Mouse (Mus musculus) cortical plate, adult 2 months (tissue): ENCODE data around the gene Sbp. TPM values are rescaled to one million over a fixed set of nuclear protein-coding genes. Genes with fewer than 3 reads are reported as not detected.

Source experiments
- H3K27ac ChIP-seq: fragments of 200-500 bp; 2 replicates; pipeline ENCODE4 v1.5.1; 2012; ENCODE audit warnings: low read length, control low read depth, inconsistent platforms; ENCODE audit not compliant: insufficient read depth
- H3K4me1 ChIP-seq: fragments of 200-500 bp; 2 replicates; pipeline ENCODE4 v1.6.1; 2011; ENCODE audit warnings: low read length; ENCODE audit not compliant: control insufficient read depth, insufficient read depth
- H3K4me3 ChIP-seq: fragments of 200-500 bp; 2 replicates; pipeline ENCODE4 v1.5.1; 2011; ENCODE audit warnings: mild to moderate bottlenecking, low read length, control low read depth; ENCODE audit not compliant: insufficient read depth
- CTCF ChIP-seq: fragments of 200-500 bp; IDR thresholded peaks from 2 replicates; pipeline ENCODE4 v1.5.1; 2011; ENCODE audit warnings: mild to moderate bottlenecking, control low read depth, low read length; ENCODE audit not compliant: insufficient read depth; ENCODE audit errors: extremely low read depth
- POLR2A ChIP-seq: fragments of 200-500 bp; IDR thresholded peaks from 2 replicates; pipeline ENCODE4 v1.6.1; 2011; ENCODE audit warnings: mild to moderate bottlenecking, low read length, control low read depth; ENCODE audit not compliant: insufficient read depth; ENCODE audit errors: extremely low read depth
- polyA plus RNA-seq: library from polyadenylated mRNA; depleted of rRNA; stranded (reverse); fragments of >200 nt; gene quantifications from 2 replicates; pipeline ENCODE4 v1.2.3, GENCODE M21; 2012; rRNA removed

The Sbp gene
- polyA plus RNA-seq, 1 experiment, result not detected

- TF ChIP-seq CTCF (no peak), POLR2A (no peak)
- Histone ChIP-seq H3K4me3 (no peak overlapping the region), H3K27ac (no peak overlapping the region), H3K4me1 (peaks cover 3% of the 10 kb centered on the region; the same call in 1 of the 2 replicates)
Observed at GRCm38 (mm10) chr17:23982912-23983311, 41.4 kb downstream of the Sbp start.

GRCm38 (mm10) chr17:23984989-23985388 is 43.5 kb downstream of the Sbp start:
- Histone ChIP-seq H3K27ac (no peak overlapping the region), H3K4me3 (no peak overlapping the region)

GRCm38 (mm10) chr17:23989802-23990201 is 48.3 kb downstream of the Sbp start:
- 0 out of 2 replicates have a peak, but pooled peaks cover 3% of the 10 kb centered on the region for H3K4me1 ChIP-seq
- no peak overlapping the region for H3K27ac ChIP-seq
- H3K4me3 ChIP-seq, result no peak overlapping the region
- TF ChIP-seq CTCF (no peak), POLR2A (no peak)

More at GRCm38 (mm10) chr17:23984989-23985388, 43.5 kb downstream of the Sbp start:
- TF ChIP-seq POLR2A (no peak), CTCF (no peak)
- peaks cover 3% of the 10 kb centered on the region; the same call in 1 of the 2 replicates for H3K4me1 ChIP-seq

- Histone ChIP-seq H3K4me3 (no peak overlapping the region), H3K27ac (no peak overlapping the region), H3K4me1 (0 out of 2 replicates have a peak, but pooled peaks cover 3% of the 10 kb centered on the region)
- no peak for TF ChIP-seq CTCF
- no peak for TF ChIP-seq POLR2A
Observed at GRCm38 (mm10) chr17:23992789-23993553, 51.5 kb downstream of the Sbp start.

GRCm38 (mm10) chr17:23993559-23994428 is 52.3 kb downstream of the Sbp start:
- H3K4me3 ChIP-seq, result 0 out of 2 replicates have a peak overlapping the region, but pooled peaks have one; percentile 4
- 0 out of 2 replicates have a peak, but pooled peaks cover 3% of the 10 kb centered on the region for H3K4me1 ChIP-seq
- no peak overlapping the region for H3K27ac ChIP-seq
- TF ChIP-seq POLR2A (no peak), CTCF (peak; percentile 60)

GRCm38 (mm10) chr17:23994667-23995066 is 53.2 kb downstream of the Sbp start:
- Histone ChIP-seq H3K4me3 (no peak overlapping the region), H3K4me1 (0 out of 2 replicates have a peak, but pooled peaks cover 3% of the 10 kb centered on the region), H3K27ac (peak overlapping the region; percentile 30; the same call in 1 of the 2 replicates)
- TF ChIP-seq CTCF, result no peak
- no peak for TF ChIP-seq POLR2A

Other genes with a start within 250 kb of the Sbp start
- gene 1520401A03Rik, start 218.9 kb upstream of the Sbp start, polyA plus RNA-seq, result 0.21 TPM in 2 replicates
- gene Pkmyt1, start 215.3 kb upstream of the Sbp start, polyA plus RNA-seq, result 10.3 and 10.6 TPM in 2 replicates
- gene Paqr4, start 200.8 kb upstream of the Sbp start, polyA plus RNA-seq, result 61.8 and 65.7 TPM in 2 replicates
- 0.85 and 0.96 TPM in 2 replicates for gene Kremen2, start 195.8 kb upstream of the Sbp start, polyA plus RNA-seq
- 257 and 259 TPM in 2 replicates for gene Flywch1, start 170.1 kb upstream of the Sbp start, polyA plus RNA-seq
- gene Flywch2, start 155.6 kb upstream of the Sbp start, polyA plus RNA-seq, result 27.2 and 28.8 TPM in 2 replicates
- gene Srrm2, start 151.1 kb upstream of the Sbp start, polyA plus RNA-seq, result 640 and 696 TPM in 2 replicates
- gene Elob, start 112.5 kb upstream of the Sbp start, polyA plus RNA-seq, result 547 and 628 TPM in 2 replicates
- not detected in 2 replicates for gene Prss33, start 105.6 kb upstream of the Sbp start, polyA plus RNA-seq
- gene Prss32, start 97.8 kb upstream of the Sbp start, polyA plus RNA-seq, result not detected in 2 replicates
- gene Prss41, start 97.5 kb upstream of the Sbp start, polyA plus RNA-seq, result 0.23 and 0.29 TPM in 2 replicates
- not detected in 2 replicates for gene Prss21, start 73.6 kb upstream of the Sbp start, polyA plus RNA-seq
- not detected in 2 replicates for gene Dcpp1, start 60.8 kb upstream of the Sbp start, polyA plus RNA-seq
- not detected in 2 replicates for gene Dcpp2, start 60.8 kb upstream of the Sbp start, polyA plus RNA-seq
- gene Dcpp3, start 24.2 kb upstream of the Sbp start, polyA plus RNA-seq, result not detected in 2 replicates
- gene Sbpl, start 13.6 kb downstream of the Sbp start, polyA plus RNA-seq, result not detected in 2 replicates
- gene Prss30, start 38.9 kb downstream of the Sbp start, polyA plus RNA-seq, result 0.46 and 0.47 TPM in 2 replicates
- gene Prss22, start 56.4 kb downstream of the Sbp start, polyA plus RNA-seq, result 1.6 and 1.7 TPM in 2 replicates
- gene Prss27, start 96.5 kb downstream of the Sbp start, polyA plus RNA-seq, result 0.08 TPM in 1 of 2 replicates, not detected in the other
- gene Kctd5, start 131.8 kb downstream of the Sbp start, polyA plus RNA-seq, result 23.5 and 25.1 TPM in 2 replicates
- 42.5 and 44.8 TPM in 2 replicates for gene Pdpk1, start 209.3 kb downstream of the Sbp start, polyA plus RNA-seq
- gene Amdhd2, start 222.1 kb downstream of the Sbp start, polyA plus RNA-seq, result 33.6 and 36.5 TPM in 2 replicates
- 2,699 and 2,818 TPM in 2 replicates for gene Atp6v0c, start 228.0 kb downstream of the Sbp start, polyA plus RNA-seq